Mouse (Mus musculus) spleen, postnatal 14 days (tissue): Measurements from ENCODE around the gene Ccdc138.
"Not testable (repeated sequence)": the region's sequence is repeated elsewhere in the genome, so short reads cannot be mapped to it uniquely, and the experiment has no call there.

ENCODE experiments used
- DNase-seq, 2 experiments: peaks; one replicate each; pipeline ENCODE4 v3.0.0; 2021 to 2022; ENCODE audit warnings: low spot score in 2 of 2

The Ccdc138 gene

GRCm38 (mm10) chr10:58497320-58498284, at the start of gene Ccdc138:
Gene Ccdc138 (plus strand): TSS chr10:58497948.
- DNase-seq: peak; percentile 87 to 92

- DNase-seq: no peak
These were observed 46.2 kb upstream of the Ccdc138 start for GRCm38 (mm10) chr10:58451575-58451974.

DNA sequence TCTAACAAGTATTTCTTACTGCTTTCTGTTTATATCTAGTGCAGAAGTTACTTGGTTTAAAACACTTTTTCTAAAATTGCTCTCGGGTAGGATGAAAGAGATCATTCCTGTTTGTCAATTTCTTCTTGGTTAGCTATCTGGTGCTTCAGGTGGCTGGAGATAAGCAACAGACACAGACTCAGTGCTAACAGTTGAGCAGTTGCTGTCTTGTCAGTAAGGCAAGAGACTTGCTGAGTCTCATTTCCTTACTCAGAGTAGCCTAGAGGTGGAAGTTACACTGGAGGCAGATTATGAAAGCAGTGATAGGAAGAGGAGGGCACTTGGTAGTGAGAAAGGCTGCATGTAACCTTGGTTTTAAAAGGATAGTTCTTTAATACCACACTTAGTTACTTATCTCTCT, 45.6 kb upstream of the Ccdc138 start:
- DNase-seq: no peak

- DNase-seq: no peak
These were observed 37.9 kb upstream of the Ccdc138 start for GRCm38 (mm10) chr10:58459896-58460295.

GRCm38 (mm10) chr10:58477086-58477755, 20.5 kb upstream of the Ccdc138 start:
- no peak for DNase-seq

- DNase-seq: no peak
These were observed 19.6 kb upstream of the Ccdc138 start for GRCm38 (mm10) chr10:58478071-58478578.

DNA sequence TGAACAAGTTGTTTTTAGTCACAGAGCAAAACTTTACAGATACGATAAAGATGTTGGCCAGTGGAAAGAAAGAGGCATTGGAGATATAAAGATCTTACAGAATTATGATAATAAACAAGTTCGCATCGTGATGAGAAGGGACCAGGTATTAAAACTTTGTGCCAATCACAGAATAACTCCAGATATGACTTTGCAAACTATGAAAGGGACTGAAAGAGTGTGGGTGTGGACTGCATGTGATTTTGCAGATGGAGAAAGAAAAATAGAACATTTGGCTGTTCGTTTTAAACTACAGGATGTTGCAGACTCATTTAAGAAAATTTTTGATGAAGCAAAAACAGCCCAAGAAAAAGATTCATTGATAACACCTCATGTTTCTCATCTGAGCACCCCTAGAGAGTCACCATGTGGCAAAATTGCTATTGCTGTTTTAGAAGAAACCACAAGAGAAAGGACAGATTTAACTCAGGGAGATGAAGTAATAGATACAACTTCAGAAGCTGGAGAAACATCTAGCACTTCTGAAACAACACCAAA, 17.7 kb upstream of the Ccdc138 start:
- DNase-seq: no peak

GRCm38 (mm10) chr10:58491031-58491430, 6.7 kb upstream of the Ccdc138 start:
- DNase-seq: no peak

- DNase-seq: no peak
These were observed 2.1 kb upstream of the Ccdc138 start for GRCm38 (mm10) chr10:58495637-58496036.

DNA sequence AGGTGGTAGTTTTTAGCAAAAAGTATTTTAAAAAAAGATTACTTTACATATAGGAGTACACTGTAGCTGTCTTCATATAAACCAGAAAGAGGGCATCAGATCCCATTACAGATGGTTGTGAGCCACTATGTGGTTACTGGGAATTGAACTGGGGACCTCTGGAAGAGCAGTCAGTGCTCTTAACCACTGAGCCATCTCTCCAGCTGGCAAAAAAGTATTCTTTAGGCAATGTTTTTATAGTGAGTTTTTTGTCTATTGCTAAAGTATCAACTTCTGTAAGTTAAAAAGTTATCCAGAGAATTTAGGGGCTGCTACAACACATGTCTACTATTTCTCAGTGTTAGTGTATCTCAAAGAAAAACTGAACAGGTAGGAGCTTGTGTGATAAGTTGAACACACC, 1.0 kb upstream of the Ccdc138 start:
- DNase-seq: no peak

GRCm38 (mm10) chr10:58498516-58498915, 768 bp downstream of the Ccdc138 start:
- DNase-seq: no peak

DNA sequence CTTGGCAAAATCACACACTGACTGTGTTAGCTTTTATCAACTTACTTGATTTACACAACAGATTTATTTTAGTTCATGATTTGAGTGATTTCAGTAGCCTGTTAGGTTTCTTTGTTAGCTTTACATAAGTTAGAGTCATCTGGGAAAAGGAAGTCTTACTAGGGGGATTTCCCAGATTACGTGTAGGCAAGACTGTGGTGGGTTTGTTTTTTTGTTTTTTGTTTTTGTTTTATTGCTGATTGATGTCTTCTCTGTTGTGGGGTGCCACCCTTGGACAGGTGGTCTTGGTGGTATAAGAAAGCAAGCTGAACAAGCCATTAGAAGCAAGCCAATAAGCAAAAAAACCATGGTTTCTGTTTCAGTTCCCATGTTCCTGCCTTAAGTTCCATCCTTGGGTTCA, 31.6 kb downstream of the Ccdc138 start:
- no peak for DNase-seq

GRCm38 (mm10) chr10:58530896-58531790, 33.4 kb downstream of the Ccdc138 start:
- no peak for DNase-seq

DNA sequence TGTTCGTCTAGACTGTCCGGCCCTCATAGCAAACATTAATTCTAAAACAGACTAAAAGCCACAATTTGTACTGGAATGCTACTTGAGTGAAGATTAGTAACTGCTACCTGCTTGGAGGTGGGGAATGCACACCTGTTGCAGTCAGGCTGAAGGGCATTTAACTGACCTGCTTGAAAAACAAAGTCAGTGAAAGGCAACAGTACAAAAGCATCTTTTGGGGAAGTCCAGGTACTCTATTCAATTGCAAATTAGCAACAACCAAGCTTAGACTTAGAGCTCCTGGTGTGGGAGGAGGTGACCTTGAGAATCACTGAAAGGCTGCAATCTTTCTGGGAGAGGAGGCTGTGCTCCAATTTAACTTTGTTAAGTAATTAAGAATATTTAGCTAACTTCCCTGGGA, 34.4 kb downstream of the Ccdc138 start:
- no peak for DNase-seq

- DNase-seq: not testable (repeated sequence)
These were observed 38.5 kb downstream of the Ccdc138 start for GRCm38 (mm10) chr10:58536276-58536675.

- no peak for DNase-seq
These were observed 42.9 kb downstream of the Ccdc138 start for GRCm38 (mm10) chr10:58540613-58541012.

DNA sequence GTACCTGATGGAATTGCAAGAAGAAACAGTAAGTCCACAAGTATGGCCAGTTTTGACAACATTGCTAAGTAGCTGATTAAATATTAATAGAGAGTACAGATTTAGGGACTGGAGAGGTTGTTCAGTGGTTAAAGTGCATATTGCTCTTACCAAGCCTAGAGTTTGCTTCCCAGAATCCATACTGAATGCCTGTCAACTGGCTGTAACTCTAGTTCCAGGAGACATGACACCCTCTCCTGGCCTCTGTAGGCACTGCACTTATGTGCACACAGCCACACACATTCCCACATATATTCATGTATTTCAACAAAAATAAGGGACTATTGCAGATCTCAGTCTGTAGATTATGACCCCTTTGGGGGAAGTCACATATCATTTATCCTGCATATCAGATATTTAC, 51.0 kb downstream of the Ccdc138 start:
- DNase-seq: no peak

GRCm38 (mm10) chr10:58554693-58555387, 57.1 kb downstream of the Ccdc138 start:
- no peak for DNase-seq

GRCm38 (mm10) chr10:58559098-58559497, 61.4 kb downstream of the Ccdc138 start:
- DNase-seq: peak in 1 of 2 experiments; percentile 10

GRCm38 (mm10) chr10:58559901-58560300, 62.2 kb downstream of the Ccdc138 start:
- DNase-seq: no peak

- no peak for DNase-seq
These were observed 62.8 kb downstream of the Ccdc138 start for GRCm38 (mm10) chr10:58560521-58560920.
